Mouse (Mus musculus): ENCODE results near the gene Syde2. TPM values are rescaled to one million over a fixed set of nuclear protein-coding genes. Genes with fewer than 3 reads are reported as not detected.
A peak's percentile ranks its signal among the peaks of the same experiment; 100 is the strongest.
"Not testable (repeated sequence)": the region's sequence is repeated elsewhere in the genome, so short reads cannot be mapped to it uniquely, and the experiment has no call there.

Gene Syde2
- total and polyA plus RNA-seq, 3 experiments, result 0.10 to 0.30 TPM; not detected in 1

- H3K79me2 ChIP-seq (replicated peaks; ENCODE audit: control insufficient read depth, extremely low read depth, insufficient read depth, poor library complexity, severe bottlenecking); H3K9ac ChIP-seq (ENCODE audit: insufficient read depth, low read depth); H3K27ac ChIP-seq (ENCODE audit: insufficient read depth, low read depth); in situ Hi-C loops (cut with MboI; ENCODE audit: low pct_ligation_motif_present, low pct_unique_long_range_greater_than_20kb, low sequenced_read_pairs); dilution Hi-C loops (cut with MboI; ENCODE audit: extremely low pct_ligation_motif_present, extremely low pct_unique_long_range_greater_than_20kb, low sequenced_read_pairs); H3K4me2 ChIP-seq (ENCODE audit: insufficient read depth, low read depth, poor library complexity, severe bottlenecking); H3K36me3 ChIP-seq (replicated peaks in 1 of 2; ENCODE audit: control insufficient read depth in 1 of 2, insufficient read depth in 1 of 2, low read length in 1 of 2); DNase-seq (ENCODE audit: extremely low read depth); H3K4me3 ChIP-seq (replicated peaks in 1 of 3; ENCODE audit: low read depth in 2 of 3, low read length in 2 of 3, poor library complexity in 1 of 3); H3K27me3 ChIP-seq (replicated peaks); H3K9me3 ChIP-seq (replicated peaks; ENCODE audit: low read length): not testable (repeated sequence)
- peaks cover 0 to 12% of the 10 kb centered on the region in 2 experiments; a peak in 2 of 4 replicates for H3K4me1 ChIP-seq (ENCODE audit: control insufficient read depth in 1 of 2, insufficient read depth in 2 of 2)
Measured at GRCm38 (mm10) chr3:145965583-145965982, 22.1 kb upstream of the Syde2 start.

GRCm38 (mm10) chr3:145966806-145967205, 20.9 kb upstream of the Syde2 start:
- in situ Hi-C loops (cut with MboI; ENCODE audit: low pct_ligation_motif_present, low pct_unique_long_range_greater_than_20kb, low sequenced_read_pairs), result no loop called here
- H3K36me3 ChIP-seq (replicated peaks in 1 of 2; ENCODE audit: control insufficient read depth in 1 of 2, insufficient read depth in 1 of 2, low read length in 1 of 2), result no peaks in the 10 kb centered on the region
- H3K9ac ChIP-seq (ENCODE audit: insufficient read depth, low read depth), result no peak overlapping the region
- dilution Hi-C loops (cut with MboI; ENCODE audit: extremely low pct_ligation_motif_present, extremely low pct_unique_long_range_greater_than_20kb, low sequenced_read_pairs), result no loop called here
- H3K27ac ChIP-seq (ENCODE audit: insufficient read depth, low read depth), result no peak overlapping the region
- H3K9me3 ChIP-seq (replicated peaks; ENCODE audit: low read length), result no peaks in the 10 kb centered on the region
- no peak for DNase-seq (ENCODE audit: extremely low read depth)
- H3K4me1 ChIP-seq (ENCODE audit: control insufficient read depth in 1 of 2, insufficient read depth in 2 of 2), result peaks cover 0 to 12% of the 10 kb centered on the region in 2 experiments; a peak in 2 of 4 replicates
- no peaks in the 10 kb centered on the region for H3K79me2 ChIP-seq (replicated peaks; ENCODE audit: control insufficient read depth, extremely low read depth, insufficient read depth, poor library complexity, severe bottlenecking)
- no peaks in the 10 kb centered on the region for H3K27me3 ChIP-seq (replicated peaks)
- H3K4me3 ChIP-seq (replicated peaks in 1 of 3; ENCODE audit: low read depth in 2 of 3, low read length in 2 of 3, poor library complexity in 1 of 3), result no peak overlapping the region
- H3K4me2 ChIP-seq (ENCODE audit: insufficient read depth, low read depth, poor library complexity, severe bottlenecking), result no peak overlapping the region
- TF ChIP-seq ETS1 (conservative IDR thresholded peaks at IDR 0.05; ENCODE audit: low read depth, low read length) (no peak), MYC (IDR thresholded peaks at IDR 0.05; ENCODE audit: low read depth, low read length) (no peak), CHD1 (IDR thresholded peaks at IDR 0.05; ENCODE audit: low read depth, low read length) (no peak), POLR2A (IDR thresholded peaks at IDR 0.05; ENCODE audit: low read depth, low read length) (no peak), USF2 (conservative IDR thresholded peaks at IDR 0.05; ENCODE audit: low read depth, low read length) (no peak), BHLHE40 (IDR thresholded peaks at IDR 0.05; ENCODE audit: low read depth, low read length) (no peak), JUN (IDR thresholded peaks at IDR 0.05; ENCODE audit: insufficient read depth, low read depth, low read length) (no peak), GABPA (IDR thresholded peaks at IDR 0.05; ENCODE audit: insufficient replicate concordance, low read depth, low read length) (no peak), JUND (conservative IDR thresholded peaks at IDR 0.05; ENCODE audit: low read depth, low read length) (no peak), NELFE (IDR thresholded peaks at IDR 0.05; ENCODE audit: low read depth, low read length) (no peak), EP300 (IDR thresholded peaks at IDR 0.05; ENCODE audit: low read length) (no peak), ELF1 (IDR thresholded peaks at IDR 0.05; ENCODE audit: low read depth, low read length) (no peak), NRF1 (IDR thresholded peaks at IDR 0.05; ENCODE audit: low read depth, low read length) (no peak), MXI1 (IDR thresholded peaks at IDR 0.05; ENCODE audit: low read depth, low read length) (no peak)

GRCm38 (mm10) chr3:145969031-145969501, 18.6 kb upstream of the Syde2 start:
- peak; percentile 77 for DNase-seq (ENCODE audit: extremely low read depth)
- in situ Hi-C loops (cut with MboI; ENCODE audit: low pct_ligation_motif_present, low pct_unique_long_range_greater_than_20kb, low sequenced_read_pairs) (no loop called here), dilution Hi-C loops (cut with MboI; ENCODE audit: extremely low pct_ligation_motif_present, extremely low pct_unique_long_range_greater_than_20kb, low sequenced_read_pairs) (no loop called here)
- no peaks in the 10 kb centered on the region for H3K79me2 ChIP-seq (replicated peaks; ENCODE audit: control insufficient read depth, extremely low read depth, insufficient read depth, poor library complexity, severe bottlenecking)
- H3K4me3 ChIP-seq (replicated peaks in 1 of 3; ENCODE audit: low read depth in 2 of 3, low read length in 2 of 3, poor library complexity in 1 of 3), result peak overlapping the region in 1 of 3 experiments; percentile 4
- H3K9ac ChIP-seq (ENCODE audit: insufficient read depth, low read depth), result no peak overlapping the region
- H3K36me3 ChIP-seq (replicated peaks in 1 of 2; ENCODE audit: control insufficient read depth in 1 of 2, insufficient read depth in 1 of 2, low read length in 1 of 2), result no peaks in the 10 kb centered on the region
- peaks cover 6% of the 10 kb centered on the region for H3K9me3 ChIP-seq (replicated peaks; ENCODE audit: low read length)
- H3K27me3 ChIP-seq (replicated peaks), result no peaks in the 10 kb centered on the region
- peaks cover 0 to 12% of the 10 kb centered on the region in 2 experiments; a peak in 2 of 4 replicates for H3K4me1 ChIP-seq (ENCODE audit: control insufficient read depth in 1 of 2, insufficient read depth in 2 of 2)
- no peak overlapping the region for H3K4me2 ChIP-seq (ENCODE audit: insufficient read depth, low read depth, poor library complexity, severe bottlenecking)
- no peak overlapping the region for H3K27ac ChIP-seq (ENCODE audit: insufficient read depth, low read depth)
- no peak for TF ChIP-seq SMC3 (IDR thresholded peaks at IDR 0.05; ENCODE audit: low read depth, low read length)
- no peak for TF ChIP-seq PAX5 (IDR thresholded peaks at IDR 0.05; ENCODE audit: low read length)
- no peak for TF ChIP-seq MAZ (IDR thresholded peaks at IDR 0.05; ENCODE audit: low read depth, low read length)
- TF ChIP-seq RAD21 (IDR thresholded peaks at IDR 0.05; ENCODE audit: low read depth, low read length), result no peak; the same call in 1 of the 2 replicates
- peak; percentile 71 for TF ChIP-seq ELF1 (IDR thresholded peaks at IDR 0.05; ENCODE audit: low read depth, low read length)
- TF ChIP-seq SIN3A (IDR thresholded peaks at IDR 0.05; ENCODE audit: low read length), result no peak
- TF ChIP-seq ZNF384 (IDR thresholded peaks at IDR 0.05; ENCODE audit: low read depth, low read length), result no peak
- TF ChIP-seq USF2 (conservative IDR thresholded peaks at IDR 0.05; ENCODE audit: low read depth, low read length), result no peak
- TF ChIP-seq HCFC1 (IDR thresholded peaks at IDR 0.05; ENCODE audit: low read depth, low read length), result no peak; the same call in 1 of the 2 replicates
- TF ChIP-seq NELFE (IDR thresholded peaks at IDR 0.05; ENCODE audit: low read depth, low read length), result no peak
- peak; percentile 65; the same call in 1 of the 2 replicates for TF ChIP-seq TCF12 (IDR thresholded peaks at IDR 0.05; ENCODE audit: low read depth, low read length)
- TF ChIP-seq EP300 (IDR thresholded peaks at IDR 0.05; ENCODE audit: low read length), result no peak; the same call in 1 of the 2 replicates
- TF ChIP-seq JUND (conservative IDR thresholded peaks at IDR 0.05; ENCODE audit: low read depth, low read length), result no peak
- TF ChIP-seq ZKSCAN1 (IDR thresholded peaks at IDR 0.05; ENCODE audit: borderline replicate concordance, low read depth, low read length), result no peak
- 0 out of 2 replicates have a peak, but pooled peaks have one; percentile 24 for TF ChIP-seq MEF2A (IDR thresholded peaks at IDR 0.05; ENCODE audit: borderline replicate concordance, low read depth, low read length)
- TF ChIP-seq KAT2A (IDR thresholded peaks at IDR 0.05; ENCODE audit: insufficient replicate concordance, low read length), result no peak
- no peak for TF ChIP-seq MXI1 (IDR thresholded peaks at IDR 0.05; ENCODE audit: low read depth, low read length)

Measured in CH12.LX (cell line).